Mouse (Mus musculus): ENCODE results near the gene Trim47. TPM values are rescaled to one million over a fixed set of nuclear protein-coding genes. Genes with fewer than 3 reads are reported as not detected.

Trim47 gene
- 10 to 100 TPM; 27.0 to 37.6 TPM for total RNA-seq (2021)

GRCm38 (mm10) chr11:116127156-116127980 lies at the start of gene Trim47:
TSS of gene Trim47 (minus strand) at chr11:116127210.
- DNase-seq (ENCODE audit: low spot score) = peak; percentile 71
- intact Hi-C loops (cut with DNase I) = no loop called here

GRCm38 (mm10) chr11:116176010-116176409 lies 49.0 kb upstream of the Trim47 start:
- no peak for DNase-seq (ENCODE audit: low spot score)
- intact Hi-C loops (cut with DNase I) = no loop called here

GRCm38 (mm10) chr11:116174775-116175448 lies 47.9 kb upstream of the Trim47 start:
- intact Hi-C loops (cut with DNase I) = no loop called here

GRCm38 (mm10) chr11:116171959-116172358 lies 44.9 kb upstream of the Trim47 start:
- DNase-seq (ENCODE audit: low spot score) = no peak
- intact Hi-C loops (cut with DNase I) = no loop called here

More at GRCm38 (mm10) chr11:116174775-116175448, 47.9 kb upstream of the Trim47 start:
- DNase-seq (ENCODE audit: low spot score) = no peak

GRCm38 (mm10) chr11:116170003-116170800 lies 43.2 kb upstream of the Trim47 start:
- no peak for DNase-seq (ENCODE audit: low spot score)
- intact Hi-C loops (cut with DNase I) = no loop called here

GRCm38 (mm10) chr11:116169214-116169613 lies 42.2 kb upstream of the Trim47 start:
- no peak for DNase-seq (ENCODE audit: low spot score)
- intact Hi-C loops (cut with DNase I) = no loop called here

- peak; percentile 92 for DNase-seq (ENCODE audit: low spot score)
- intact Hi-C loops (cut with DNase I) = loop anchor here (2.0 kb wide), 1 partner anchor 51 kb away; no protein-coding TSS in a partner anchor
These were observed 41.0 kb upstream of the Trim47 start, which contains the start of gene Fbf1 for GRCm38 (mm10) chr11:116167884-116168439. TSS of gene Fbf1 (minus strand) at chr11:116168166.

GRCm38 (mm10) chr11:116167232-116167631 lies 40.2 kb upstream of the Trim47 start:
- no peak for DNase-seq (ENCODE audit: low spot score)
- intact Hi-C loops (cut with DNase I) = loop anchor here (2.0 kb wide), 1 partner anchor 52 kb away; no protein-coding TSS in a partner anchor

- intact Hi-C loops (cut with DNase I) = no loop called here
- DNase-seq (ENCODE audit: low spot score) = no peak
These were observed 36.0 kb upstream of the Trim47 start for GRCm38 (mm10) chr11:116163002-116163401.

GRCm38 (mm10) chr11:116162146-116162545 lies 35.1 kb upstream of the Trim47 start:
- DNase-seq (ENCODE audit: low spot score) = no peak
- intact Hi-C loops (cut with DNase I) = no loop called here

GRCm38 (mm10) chr11:116161312-116161711 lies 34.3 kb upstream of the Trim47 start:
- DNase-seq (ENCODE audit: low spot score) = no peak
- intact Hi-C loops (cut with DNase I) = no loop called here

- DNase-seq (ENCODE audit: low spot score) = no peak
- intact Hi-C loops (cut with DNase I) = no loop called here
These were observed 23.9 kb upstream of the Trim47 start for GRCm38 (mm10) chr11:116150960-116151359.

GRCm38 (mm10) chr11:116149341-116149740 lies 22.3 kb upstream of the Trim47 start:
- intact Hi-C loops (cut with DNase I) = loop anchor here (10.0 kb wide), 1 partner anchor 315 kb away; the partner anchor contains the start of gene Qrich2
- DNase-seq (ENCODE audit: low spot score) = no peak

GRCm38 (mm10) chr11:116148761-116149221 lies 21.8 kb upstream of the Trim47 start:
- DNase-seq (ENCODE audit: low spot score) = no peak
- intact Hi-C loops (cut with DNase I) = loop anchor here (10.0 kb wide), 1 partner anchor 316 kb away; the partner anchor contains the start of gene Qrich2

GRCm38 (mm10) chr11:116146294-116146985 lies 19.4 kb upstream of the Trim47 start:
- intact Hi-C loops (cut with DNase I) = loop anchor here (10.0 kb wide), 1 partner anchor 318 kb away; the partner anchor contains the start of gene Qrich2

GRCm38 (mm10) chr11:116145481-116146293 lies 18.7 kb upstream of the Trim47 start:
- intact Hi-C loops (cut with DNase I) = loop anchor here (10.0 kb wide), 1 partner anchor 319 kb away; the partner anchor contains the start of gene Qrich2
- no peak for DNase-seq (ENCODE audit: low spot score)

More at GRCm38 (mm10) chr11:116146294-116146985, 19.4 kb upstream of the Trim47 start:
- no peak for DNase-seq (ENCODE audit: low spot score)

- intact Hi-C loops (cut with DNase I) = loop anchor here (2.0 to 10.0 kb wide), 2 partner anchors 21 to 321 kb away; partner anchors contain the start of gene Qrich2
- DNase-seq (ENCODE audit: low spot score) = no peak
These were observed 16.5 kb upstream of the Trim47 start for GRCm38 (mm10) chr11:116143468-116143867.

All from heart, postnatal 25 days (tissue).